Mouse (Mus musculus): Measurements from ENCODE around the gene Pld3.
A peak's percentile ranks its signal among the peaks of the same experiment; 100 is the strongest.

Pld3 gene

GRCm38 (mm10) chr7:27569580-27570224 lies 16.7 kb upstream of the Pld3 start:
- DNase-seq (ENCODE audit: low spot score in 2 of 2): no peak

DNA sequence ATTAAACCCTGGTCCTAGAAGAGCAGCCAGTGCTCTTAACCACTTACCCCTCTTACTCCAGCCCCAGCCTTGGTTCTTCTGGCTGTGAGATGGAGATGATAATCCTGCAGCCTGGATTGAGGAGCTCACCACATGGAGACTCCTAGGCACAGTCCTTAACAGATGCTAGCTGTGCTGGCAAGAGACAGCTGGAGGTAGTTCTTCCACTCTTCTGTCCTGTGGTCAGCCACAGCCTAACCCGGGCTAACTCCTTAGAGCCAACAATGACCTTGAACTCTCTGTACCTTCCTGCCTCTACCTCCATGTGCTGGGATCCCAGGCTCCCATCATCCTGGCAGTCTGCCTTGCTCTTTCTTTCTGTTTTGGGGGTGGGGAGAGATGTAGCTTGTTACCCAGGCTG lies 8.0 kb upstream of the Pld3 start:
- DNase-seq (ENCODE audit: low spot score in 2 of 2): no peak

- no peak for DNase-seq (ENCODE audit: low spot score in 2 of 2)
Observed at GRCm38 (mm10) chr7:27560291-27560887, 7.4 kb upstream of the Pld3 start.

GRCm38 (mm10) chr7:27552070-27552469 lies 948 bp downstream of the Pld3 start:
- DNase-seq (ENCODE audit: low spot score in 2 of 2): no peak

- DNase-seq (ENCODE audit: low spot score in 2 of 2): no peak
Observed at GRCm38 (mm10) chr7:27549597-27549996, 3.4 kb downstream of the Pld3 start.

DNA sequence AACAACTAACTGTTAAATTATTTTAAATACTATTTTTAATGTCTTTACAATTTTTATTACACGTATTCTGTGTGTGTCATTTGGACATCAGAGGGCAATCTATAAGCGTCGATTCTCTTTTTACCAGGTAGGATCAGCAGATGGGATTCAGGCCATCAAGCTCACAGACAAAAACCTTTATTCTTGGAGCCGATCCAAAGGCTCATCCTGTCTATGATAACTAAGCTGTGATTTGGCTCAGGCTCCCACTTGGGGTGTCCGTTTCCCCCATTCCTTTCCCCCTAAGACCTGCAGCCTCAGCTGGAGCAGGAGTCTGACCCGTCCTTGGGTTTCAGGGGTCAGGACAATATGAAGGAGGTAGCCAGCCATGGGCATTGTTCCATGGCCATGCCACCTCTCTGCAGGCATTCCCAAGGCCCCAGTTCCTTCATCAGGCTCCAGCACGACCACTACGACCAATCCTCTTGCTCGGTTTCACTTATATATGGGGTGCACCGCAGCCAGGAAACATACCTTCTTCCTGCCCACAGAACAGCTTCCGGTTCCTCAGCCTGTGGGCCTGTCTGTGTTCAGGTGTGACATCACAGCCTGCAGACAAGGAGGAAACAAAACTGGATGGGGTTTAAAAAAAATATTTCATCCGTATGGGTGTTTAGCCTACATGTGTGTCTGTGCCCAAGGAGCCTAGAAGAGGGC lies 8.2 kb downstream of the Pld3 start:
- no peak for DNase-seq (ENCODE audit: low spot score in 2 of 2)

- no peak for DNase-seq (ENCODE audit: low spot score in 2 of 2)
Observed at GRCm38 (mm10) chr7:27543851-27544250, 9.2 kb downstream of the Pld3 start.

GRCm38 (mm10) chr7:27543065-27543464 lies 10.0 kb downstream of the Pld3 start:
- no peak for DNase-seq (ENCODE audit: low spot score in 2 of 2)

DNA sequence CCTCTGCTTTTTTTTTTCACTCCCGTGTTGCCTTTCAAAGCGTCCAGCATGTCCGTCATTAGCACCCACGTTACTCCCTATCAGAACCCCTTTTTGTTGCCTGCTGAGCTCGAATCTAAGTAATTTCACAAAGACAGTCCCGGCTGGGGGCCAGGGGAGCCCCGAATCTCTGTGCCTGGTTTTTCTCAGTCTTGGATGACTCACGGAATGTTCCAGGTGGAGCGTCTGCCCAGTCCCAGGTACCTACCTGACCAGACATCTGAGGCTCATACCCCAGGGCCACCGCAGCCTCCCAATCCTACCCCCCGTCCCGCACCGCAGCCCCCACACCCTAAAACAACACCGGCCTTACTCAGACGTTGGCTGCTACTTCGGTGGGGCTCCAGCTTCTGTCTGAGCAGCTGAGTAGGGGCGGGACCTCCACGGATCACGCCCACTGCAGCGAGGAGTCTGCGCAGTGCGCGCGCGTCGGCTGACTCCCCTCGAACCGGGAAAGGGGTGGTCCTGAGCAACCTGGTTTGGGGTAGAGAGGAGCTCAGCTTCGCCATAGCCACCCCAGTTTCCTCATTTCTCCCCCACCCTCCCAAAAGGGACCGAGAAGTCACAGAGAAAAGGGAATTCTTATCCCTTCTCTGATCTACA lies 10.5 kb downstream of the Pld3 start:
- DNase-seq (ENCODE audit: low spot score in 2 of 2): peak; percentile 87 to 93

DNA sequence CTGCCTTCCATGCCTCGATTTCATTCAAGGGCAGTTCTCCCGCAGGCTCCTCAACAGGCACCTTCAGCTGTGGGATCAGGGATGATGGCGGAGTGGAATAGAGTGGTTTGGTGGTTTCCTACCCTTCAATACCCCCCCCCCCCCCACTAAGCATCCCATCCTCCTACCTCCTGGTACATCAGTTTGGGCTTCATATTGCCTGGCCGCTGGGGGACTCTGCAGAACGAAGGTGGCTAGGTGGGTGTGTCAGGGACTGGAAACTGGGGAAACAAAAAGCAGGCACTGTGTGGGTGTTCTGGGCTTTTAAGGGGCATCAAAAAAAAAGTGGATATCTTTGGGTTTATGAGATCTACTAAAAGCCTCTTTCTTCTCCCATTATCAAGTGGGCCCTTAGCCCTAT lies 11.1 kb downstream of the Pld3 start:
- no peak for DNase-seq (ENCODE audit: low spot score in 2 of 2)

DNA sequence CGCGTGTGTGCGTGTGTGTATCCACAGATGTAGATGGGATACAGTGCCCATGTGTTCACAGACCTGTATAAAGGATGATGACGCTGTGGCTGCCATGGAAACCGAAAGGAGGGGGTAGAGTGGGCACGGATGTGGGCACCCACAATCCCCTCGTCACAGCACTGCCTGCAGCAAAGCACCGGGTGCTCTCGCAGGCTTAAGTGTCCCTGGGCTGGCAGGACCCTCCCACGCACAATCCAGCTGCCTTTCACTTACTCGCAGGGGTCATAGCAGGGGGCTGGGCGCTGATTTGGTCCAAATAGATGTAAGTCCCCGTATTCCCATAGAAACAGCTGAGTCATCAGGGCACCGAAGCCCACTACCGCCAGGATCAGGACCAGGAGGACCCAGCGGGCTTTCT lies 11.6 kb downstream of the Pld3 start:
- peak; percentile 87 to 94 for DNase-seq (ENCODE audit: low spot score in 2 of 2)

DNA sequence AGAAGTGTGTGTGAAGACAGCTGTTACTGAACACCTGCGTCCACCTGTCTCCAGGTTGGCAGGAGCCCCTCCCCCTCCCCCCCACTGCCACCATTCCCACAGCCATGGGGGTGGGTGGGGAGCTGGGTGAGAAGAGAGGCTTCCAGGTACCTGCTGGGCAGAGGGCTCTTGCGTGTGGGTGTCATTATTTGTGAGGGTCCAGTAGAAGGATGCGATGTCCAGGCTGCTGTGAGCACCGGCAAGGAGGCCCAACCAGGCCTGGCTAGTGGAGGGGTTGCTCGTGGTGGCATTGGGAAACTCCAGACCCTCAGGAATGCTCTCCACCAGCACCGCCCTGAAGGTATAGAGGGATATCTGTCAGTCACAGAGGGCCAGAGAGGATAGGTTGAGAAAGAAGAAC lies 12.1 kb downstream of the Pld3 start:
- no peak for DNase-seq (ENCODE audit: low spot score in 2 of 2)

DNA sequence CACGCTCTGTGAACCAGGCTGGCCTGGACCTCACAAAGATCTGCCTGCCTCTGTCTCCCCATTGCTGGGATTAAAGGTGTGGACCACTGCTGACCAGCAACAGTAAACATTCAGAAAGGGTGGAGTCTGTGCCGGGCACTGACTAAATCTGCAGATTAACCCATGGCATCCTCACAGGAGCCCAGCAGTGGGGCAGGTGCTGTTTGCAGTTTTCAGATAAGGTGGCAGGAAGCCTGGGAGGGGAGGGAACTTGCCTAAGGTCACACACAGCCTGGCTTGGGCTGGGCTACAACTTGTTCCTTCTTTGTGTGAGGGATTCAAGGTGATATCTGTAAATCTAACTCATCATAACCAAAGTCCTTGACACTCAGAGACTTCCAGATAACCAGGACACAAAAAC lies 12.5 kb downstream of the Pld3 start:
- DNase-seq (ENCODE audit: low spot score in 2 of 2): no peak

DNA sequence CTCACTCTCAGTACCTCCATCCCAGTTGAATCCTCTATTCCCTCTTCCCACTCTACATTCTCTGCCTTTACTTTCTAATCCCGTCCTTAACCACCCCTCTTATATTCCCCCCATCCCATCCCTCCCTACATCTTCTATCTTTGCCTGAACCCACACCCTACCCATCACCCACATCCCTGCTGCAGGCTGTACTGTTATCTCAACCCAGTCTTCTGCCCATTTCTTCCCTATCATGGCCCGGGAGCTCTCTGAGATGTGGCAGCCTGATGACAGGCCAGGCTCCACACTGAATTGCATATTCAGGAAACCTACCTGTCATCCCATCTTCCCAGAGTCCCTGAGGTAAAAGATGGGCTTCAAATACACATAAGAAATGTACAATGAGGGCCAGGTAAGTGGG lies 14.2 kb downstream of the Pld3 start:
- no peak for DNase-seq (ENCODE audit: low spot score in 2 of 2)

DNA sequence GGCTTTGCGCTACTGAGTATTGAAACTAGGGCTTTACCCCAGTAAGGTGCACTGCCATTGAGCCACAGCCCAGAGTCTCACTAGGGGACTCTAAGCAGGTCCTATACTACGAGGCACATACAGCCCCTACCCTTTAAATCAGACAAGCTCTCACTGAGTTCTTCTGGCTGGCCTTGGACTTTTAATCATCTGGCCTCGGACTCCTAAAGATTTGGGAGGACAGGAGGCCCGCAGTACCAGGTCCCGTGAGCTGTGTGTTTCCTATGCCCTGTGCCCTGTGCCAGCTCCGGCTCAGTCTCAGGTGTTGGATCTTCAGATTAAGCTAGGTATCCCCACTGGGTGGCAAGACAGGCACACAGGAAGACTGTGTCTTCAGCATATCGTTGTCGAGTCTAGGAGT lies 15.0 kb downstream of the Pld3 start:
- DNase-seq (ENCODE audit: low spot score in 2 of 2): no peak

DNA sequence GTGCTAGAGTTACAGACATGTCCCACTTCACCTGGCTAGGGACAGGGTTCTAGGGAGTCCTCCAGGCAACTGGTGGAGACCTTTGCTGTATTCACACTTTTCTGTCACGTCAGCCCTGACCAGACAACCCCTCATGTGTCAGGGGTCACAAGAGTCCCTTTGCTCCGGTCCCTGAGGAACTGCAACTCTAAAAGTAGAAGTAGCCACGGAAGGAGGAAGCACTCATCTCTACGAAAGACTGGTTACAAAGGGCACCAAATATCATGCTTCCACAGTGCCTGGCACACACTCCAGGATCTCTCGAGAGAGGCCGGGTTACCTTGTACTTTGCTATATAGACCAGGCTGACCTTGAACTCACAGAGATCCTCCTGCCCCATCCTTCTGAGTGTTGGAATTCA lies 16.4 kb downstream of the Pld3 start:
- no peak for DNase-seq (ENCODE audit: low spot score in 2 of 2)

DNA sequence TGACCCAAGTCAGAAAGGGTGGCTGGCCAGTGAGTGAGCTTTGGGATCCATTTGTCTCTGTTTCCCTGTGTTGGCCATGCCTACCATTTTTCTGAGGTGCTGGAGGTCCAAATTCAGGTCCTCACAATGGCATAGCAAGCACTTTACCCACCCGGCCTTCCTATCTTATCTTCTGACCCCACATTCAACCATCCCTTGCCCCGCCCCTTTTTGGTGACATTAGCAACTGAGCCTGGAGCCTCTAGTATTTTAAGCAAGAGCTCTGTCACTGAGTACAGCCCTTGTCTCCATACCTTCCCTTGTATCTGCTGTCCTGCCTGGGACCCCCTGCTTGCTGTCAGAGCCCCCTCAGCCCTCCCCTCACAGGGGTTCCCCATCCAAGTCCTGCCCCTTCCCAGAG lies 17.6 kb downstream of the Pld3 start:
- DNase-seq (ENCODE audit: low spot score in 2 of 2): no peak

- no peak for DNase-seq (ENCODE audit: low spot score in 2 of 2)
Observed at GRCm38 (mm10) chr7:27532480-27533050, 20.5 kb downstream of the Pld3 start.

DNA sequence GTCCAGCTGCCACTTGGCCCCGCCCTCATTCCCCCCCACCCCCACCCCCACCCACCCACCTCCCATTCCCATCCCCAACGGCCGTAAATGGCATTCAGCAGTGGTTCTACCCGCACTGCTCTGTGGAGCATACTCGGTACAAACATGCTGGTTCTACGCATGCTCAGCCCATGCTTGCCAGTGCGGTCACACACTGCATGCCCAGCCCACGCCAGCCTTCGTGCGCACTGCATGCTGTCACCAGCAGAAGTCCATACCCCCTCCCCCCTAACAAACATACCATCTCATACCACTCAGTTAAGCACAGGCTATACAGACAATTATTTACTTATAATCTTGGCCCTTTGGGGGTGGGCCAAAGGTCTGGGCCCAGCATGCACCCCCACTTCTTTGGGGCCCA lies 21.3 kb downstream of the Pld3 start:
- DNase-seq (ENCODE audit: low spot score in 2 of 2): no peak

DNA sequence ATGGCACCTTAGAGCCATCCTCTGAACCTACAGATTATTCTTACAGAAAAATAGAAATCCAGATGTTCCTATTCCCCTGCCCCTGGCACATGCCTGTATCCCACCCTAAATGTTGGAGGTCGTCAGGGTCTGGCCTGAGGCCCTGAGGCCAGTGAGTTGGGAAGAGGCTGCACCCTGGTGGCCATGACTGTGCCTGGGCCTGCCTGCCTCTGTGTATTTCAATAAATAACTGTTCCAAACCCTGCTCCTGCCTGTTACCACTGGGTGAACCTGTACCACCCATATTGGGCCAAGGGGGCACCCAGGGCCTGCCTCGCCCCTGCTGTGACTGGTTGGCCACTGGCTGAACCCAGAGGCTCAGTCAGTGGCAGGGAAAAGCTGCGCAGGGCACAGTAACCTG lies 22.1 kb downstream of the Pld3 start:
- no peak for DNase-seq (ENCODE audit: low spot score in 2 of 2)

GRCm38 (mm10) chr7:27529070-27529469 lies 23.9 kb downstream of the Pld3 start:
- no peak for DNase-seq (ENCODE audit: low spot score in 2 of 2)

- peak in 1 of 2 experiments; percentile 75 for DNase-seq (ENCODE audit: low spot score in 2 of 2)
Observed at GRCm38 (mm10) chr7:27526039-27526827, 26.8 kb downstream of the Pld3 start.
